Mouse (Mus musculus): ENCODE measurements around the gene Prkd3. TPM values are rescaled to one million over a fixed set of nuclear protein-coding genes. Genes with fewer than 3 reads are reported as not detected.

Gene Prkd3
- polyA plus RNA-seq, 1 experiment from 2014 or later: 33.8 TPM

DNA sequence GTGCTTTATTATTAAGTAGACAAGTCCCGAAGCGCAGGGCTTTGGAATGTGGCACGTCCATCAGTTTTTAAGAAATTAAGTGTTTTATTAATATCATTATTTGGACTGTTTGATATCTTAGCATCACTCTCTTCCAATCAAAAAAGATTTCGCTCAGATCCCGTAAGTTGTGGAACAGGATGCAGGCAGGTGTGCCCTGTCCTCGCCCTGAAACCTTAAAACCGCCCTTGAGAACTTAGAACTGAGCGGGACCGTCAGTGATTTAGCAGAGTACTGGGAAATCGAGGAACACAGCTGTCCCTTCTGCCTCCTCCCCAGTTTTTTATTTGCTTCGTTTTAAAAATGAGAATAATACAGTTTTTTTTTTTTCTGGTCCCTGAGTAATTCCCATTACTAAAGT lies 103.7 kb downstream of the Prkd3 start:
- peaks cover 30% of the 10 kb centered on the region for H3K36me3 ChIP-seq (ENCODE audit: poor library complexity, severe bottlenecking)
- peak overlapping the region; percentile 77 for H3K4me2 ChIP-seq
- H3K4me1 ChIP-seq: peaks cover 20% of the 10 kb centered on the region
- no peaks in the 10 kb centered on the region for H3K9me3 ChIP-seq (replicated peaks)
- H3K27ac ChIP-seq: peak overlapping the region; percentile 75
- no peaks in the 10 kb centered on the region for H3K27me3 ChIP-seq
- peak overlapping the region; percentile 65 for H3K4me3 ChIP-seq
- H3K9ac ChIP-seq: peak overlapping the region; percentile 78
- WGBS: 3% methylated on average over 11 of the region's 11 CpGs
- ATAC-seq: peak; percentile 19

DNA sequence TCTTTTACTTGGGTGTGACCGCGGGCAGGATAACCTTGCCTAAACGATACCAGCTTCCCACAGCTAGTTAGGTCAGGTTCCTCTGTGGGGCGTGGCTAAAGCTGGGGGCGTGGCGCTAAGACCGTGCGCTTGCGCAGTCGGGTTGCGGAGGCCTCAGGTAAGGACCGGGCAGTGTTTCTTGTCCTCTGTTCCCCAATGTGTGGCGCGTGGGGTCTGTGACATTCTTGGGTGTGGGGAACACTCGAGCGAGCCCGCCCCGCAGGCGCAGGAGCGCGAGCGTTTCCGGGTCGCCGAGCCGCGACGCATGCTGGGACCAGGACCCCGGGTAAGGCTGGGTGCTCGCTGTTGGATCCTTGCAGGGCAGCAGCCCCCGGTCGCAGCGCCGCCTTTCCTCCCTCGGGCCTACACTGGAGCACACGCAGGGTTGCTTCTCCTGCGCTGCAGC lies 104.2 kb downstream of the Prkd3 start, which contains the start of gene Cebpzos:
Gene Cebpzos, plus strand, starts transcription at position 132 of the 445 bp plus-strand sequence.
- H3K27ac ChIP-seq: peak within 1 kb of the TSS; percentile 75
- H3K36me3 ChIP-seq (ENCODE audit: poor library complexity, severe bottlenecking): peaks cover 25% of the 10 kb centered on the region
- H3K9me3 ChIP-seq (replicated peaks): no peaks in the 10 kb centered on the region
- H3K4me3 ChIP-seq: peak within 1 kb of the TSS; percentile 65
- WGBS: under 1% methylated on average over 37 of the region's 37 CpGs
- H3K27me3 ChIP-seq: no peaks in the 10 kb centered on the region
- H3K4me1 ChIP-seq: peaks cover 20% of the 10 kb centered on the region
- ATAC-seq: peak; percentile 93
- H3K4me2 ChIP-seq: peak within 1 kb of the TSS; percentile 77
- peak within 1 kb of the TSS; percentile 78 for H3K9ac ChIP-seq

DNA sequence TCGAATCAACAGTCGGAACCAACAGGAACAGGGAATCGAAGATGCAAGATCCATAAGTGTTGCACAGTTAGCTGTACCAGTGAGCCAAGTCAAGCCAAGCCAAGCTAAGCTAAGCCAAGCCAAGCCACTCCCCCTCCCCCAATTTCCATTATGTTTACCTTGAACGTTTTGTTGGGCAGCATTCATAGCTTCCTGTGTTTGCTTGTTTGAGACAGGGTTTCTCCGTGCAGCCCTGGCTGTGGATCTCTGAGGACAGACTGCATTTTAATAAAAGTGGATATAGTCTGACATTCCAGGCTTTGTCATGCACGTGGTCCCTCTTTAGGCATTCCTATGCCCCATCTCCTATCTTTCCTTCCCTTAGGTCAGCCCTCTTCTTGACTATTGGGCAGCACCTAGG lies 104.8 kb downstream of the Prkd3 start:
- Histone ChIP-seq H3K27ac (peak overlapping the region; percentile 75; the same call in 1 of the 2 replicates), H3K4me1 (peaks cover 20% of the 10 kb centered on the region), H3K27me3 (no peaks in the 10 kb centered on the region), H3K4me3 (peak overlapping the region; percentile 65), H3K36me3 (ENCODE audit: poor library complexity, severe bottlenecking) (peaks cover 20% of the 10 kb centered on the region), H3K9ac (peak overlapping the region; percentile 78), H3K9me3 (replicated peaks) (no peaks in the 10 kb centered on the region), H3K4me2 (peak overlapping the region; percentile 77)
- 51% methylated on average over 6 of the region's 6 CpGs for WGBS
- peak; percentile 42 for ATAC-seq

DNA sequence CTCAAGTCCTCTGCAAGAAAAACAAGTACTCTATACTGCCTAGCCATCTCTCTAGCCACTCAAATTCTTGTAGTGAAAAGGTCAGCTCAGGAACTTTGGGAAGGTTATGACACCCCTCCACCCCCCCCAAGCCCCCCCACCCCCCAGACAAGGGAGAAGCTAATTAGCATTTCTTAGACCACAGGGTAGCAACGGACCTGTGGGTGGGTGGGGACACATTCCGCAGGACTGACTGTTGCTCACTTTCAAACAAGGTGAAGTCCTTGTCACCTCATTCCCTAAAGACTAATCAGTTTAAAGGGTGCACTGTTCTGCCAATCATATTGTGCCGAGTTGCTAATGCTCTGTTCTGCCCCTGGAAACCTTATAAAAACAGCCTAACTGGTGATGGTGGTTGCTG lies 106.7 kb downstream of the Prkd3 start:
- WGBS: 70% methylated on average over 3 of the region's 3 CpGs
- Histone ChIP-seq H3K4me3 (no peak overlapping the region), H3K4me1 (peaks cover 20% of the 10 kb centered on the region), H3K9me3 (replicated peaks) (no peaks in the 10 kb centered on the region), H3K27ac (no peak overlapping the region), H3K36me3 (ENCODE audit: poor library complexity, severe bottlenecking) (peaks cover 6% of the 10 kb centered on the region), H3K27me3 (no peaks in the 10 kb centered on the region), H3K9ac (no peak overlapping the region), H3K4me2 (no peak overlapping the region)
- ATAC-seq: no peak

DNA sequence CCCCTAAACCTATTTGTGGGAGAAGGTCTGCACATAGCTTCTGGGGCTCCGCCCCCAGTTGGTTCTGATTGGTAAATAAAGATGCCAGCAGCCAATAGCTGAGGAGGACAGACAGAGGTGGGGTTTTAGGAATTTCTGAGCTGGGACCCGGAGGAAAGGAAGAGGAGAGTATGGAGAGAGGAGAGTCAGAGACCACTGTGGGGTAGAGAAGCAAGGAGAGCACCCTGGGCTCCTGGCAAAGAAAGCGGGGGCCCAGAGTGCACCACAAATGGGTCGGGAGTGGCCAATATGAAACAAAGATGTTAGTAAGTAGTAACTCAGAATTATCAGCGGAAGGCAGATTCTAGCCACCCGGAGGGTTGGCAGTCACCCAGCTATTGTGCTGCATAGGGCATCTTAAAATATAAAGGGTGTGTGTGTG lies 107.7 kb downstream of the Prkd3 start:
- peak overlapping the region; percentile 28; the same call in 1 of the 2 replicates for H3K9ac ChIP-seq
- peaks cover 17% of the 10 kb centered on the region for H3K4me1 ChIP-seq
- H3K4me3 ChIP-seq: peak overlapping the region; percentile 33
- no peaks in the 10 kb centered on the region for H3K36me3 ChIP-seq (ENCODE audit: poor library complexity, severe bottlenecking)
- ATAC-seq: peak; percentile 69
- H3K27me3 ChIP-seq: no peaks in the 10 kb centered on the region
- 33% methylated on average over 6 of the region's 6 CpGs for WGBS
- H3K27ac ChIP-seq: no peak overlapping the region
- H3K9me3 ChIP-seq (replicated peaks): no peaks in the 10 kb centered on the region
- H3K4me2 ChIP-seq: peak overlapping the region; percentile 56

DNA sequence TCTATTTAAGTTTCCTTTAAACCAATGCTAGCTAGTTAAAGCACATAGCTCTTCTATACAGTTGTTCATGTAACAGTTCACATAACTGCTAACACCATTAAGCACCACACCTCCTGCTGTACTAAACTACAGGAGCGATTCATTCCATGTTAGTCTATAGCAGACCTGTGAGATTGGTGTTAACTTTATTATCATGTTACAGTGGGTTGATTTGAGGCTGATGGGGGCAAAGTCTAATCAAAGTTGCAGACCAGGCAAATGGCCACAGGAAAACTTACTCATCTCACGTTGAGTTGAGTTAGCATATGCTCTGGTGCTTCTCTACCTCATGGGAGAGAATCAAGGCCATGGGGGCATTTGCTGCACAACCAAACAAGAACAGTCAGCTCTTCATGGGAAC lies 111.2 kb downstream of the Prkd3 start:
- H3K36me3 ChIP-seq (ENCODE audit: poor library complexity, severe bottlenecking): no peaks in the 10 kb centered on the region
- H3K27ac ChIP-seq: no peak overlapping the region
- no peaks in the 10 kb centered on the region for H3K27me3 ChIP-seq
- no peak overlapping the region for H3K4me2 ChIP-seq
- no peak overlapping the region for H3K9ac ChIP-seq
- ATAC-seq: no peak
- H3K4me3 ChIP-seq: no peak overlapping the region
- no peaks in the 10 kb centered on the region for H3K9me3 ChIP-seq (replicated peaks)
- 81% methylated on average over 2 of the region's 2 CpGs for WGBS
- no peaks in the 10 kb centered on the region for H3K4me1 ChIP-seq

DNA sequence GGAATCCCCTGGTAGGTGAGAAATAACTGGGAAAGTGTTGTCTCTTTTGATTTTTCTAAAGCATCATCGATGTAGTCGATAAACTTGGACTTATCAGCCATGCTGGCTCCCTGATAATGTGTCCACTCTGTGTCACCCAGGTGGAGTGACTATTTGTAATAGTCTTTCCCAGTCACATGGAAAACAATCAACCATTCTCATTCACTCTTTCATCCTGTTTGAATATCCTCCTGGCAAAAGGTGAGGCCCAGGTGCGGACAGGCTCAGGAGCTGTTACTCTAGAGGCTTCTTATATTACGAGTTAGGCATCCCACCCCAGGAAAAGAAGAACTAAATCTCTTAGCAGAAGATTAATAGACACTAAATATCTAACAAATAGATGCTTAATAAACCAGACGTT lies 113.7 kb downstream of the Prkd3 start, which contains the start of gene Sult6b1:
Gene Sult6b1, minus strand, starts transcription at position 101 of the 400 bp plus-strand sequence.
- no peak within 1 kb of the TSS for H3K4me2 ChIP-seq
- no peaks in the 10 kb centered on the region for H3K27me3 ChIP-seq
- ATAC-seq: no peak
- H3K4me1 ChIP-seq: no peaks in the 10 kb centered on the region
- no peaks in the 10 kb centered on the region for H3K36me3 ChIP-seq (ENCODE audit: poor library complexity, severe bottlenecking)
- 87% methylated on average over 5 of the region's 5 CpGs for WGBS
- H3K9me3 ChIP-seq (replicated peaks): no peaks in the 10 kb centered on the region
- H3K4me3 ChIP-seq: no peak within 1 kb of the TSS
- no peak within 1 kb of the TSS for H3K27ac ChIP-seq
- no peak within 1 kb of the TSS for H3K9ac ChIP-seq

DNA sequence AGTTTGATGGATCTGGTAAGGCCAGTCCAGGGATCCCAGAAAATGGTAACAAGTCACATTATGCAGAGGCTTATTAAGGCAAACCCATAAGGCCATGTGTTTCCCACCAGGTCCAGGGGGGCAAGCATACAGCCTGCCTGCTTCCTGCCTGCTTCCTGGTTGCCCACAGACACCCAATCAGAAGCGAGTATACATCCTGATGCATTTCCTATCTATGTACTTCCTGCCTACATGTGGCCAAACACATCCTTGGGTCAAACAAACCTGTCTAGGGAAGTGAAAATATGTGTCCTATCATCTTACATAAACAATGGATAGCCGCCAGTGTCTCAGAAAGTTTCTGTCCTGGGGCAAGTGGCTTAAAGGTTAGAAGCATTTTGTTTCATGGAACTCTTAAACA lies 117.5 kb downstream of the Prkd3 start:
- no peak for ATAC-seq
- Histone ChIP-seq H3K9ac (no peak overlapping the region), H3K36me3 (ENCODE audit: poor library complexity, severe bottlenecking) (no peaks in the 10 kb centered on the region), H3K27ac (no peak overlapping the region), H3K9me3 (replicated peaks) (no peaks in the 10 kb centered on the region), H3K4me3 (no peak overlapping the region), H3K27me3 (no peaks in the 10 kb centered on the region), H3K4me2 (no peak overlapping the region), H3K4me1 (no peaks in the 10 kb centered on the region)
- 83% methylated on average over 2 of the region's 2 CpGs for WGBS

Other genes starting within 250 kb of the Prkd3 start
- 14.8 and 18.0 TPM in 2 replicates for gene Heatr5b, start 185.5 kb downstream of the Prkd3 start, polyA plus RNA-seq (2015; fragmentation: Nextera tagmentation; extraction: Ambion mirVana)
- gene Gpatch11, start 185.2 kb downstream of the Prkd3 start, polyA plus RNA-seq (2015; fragmentation: Nextera tagmentation; extraction: Ambion mirVana): 43.4 and 54.4 TPM in 2 replicates
- gene Eif2ak2, start 138.2 kb downstream of the Prkd3 start, polyA plus RNA-seq (2015; fragmentation: Nextera tagmentation; extraction: Ambion mirVana): 5.2 and 5.5 TPM in 2 replicates
- 0.14 TPM in 1 of 2 replicates, not detected in the other for gene Sult6b1, start 113.8 kb downstream of the Prkd3 start, polyA plus RNA-seq (2015; fragmentation: Nextera tagmentation; extraction: Ambion mirVana)
- 114 and 133 TPM in 2 replicates for gene Cebpzos, start 104.3 kb downstream of the Prkd3 start, polyA plus RNA-seq (2015; fragmentation: Nextera tagmentation; extraction: Ambion mirVana)
- 65.1 and 72.3 TPM in 2 replicates for gene Cebpz, start 83.8 kb downstream of the Prkd3 start, polyA plus RNA-seq (2015; fragmentation: Nextera tagmentation; extraction: Ambion mirVana)
- 53.8 and 59.1 TPM in 2 replicates for gene Ndufaf7, start 83.7 kb downstream of the Prkd3 start, polyA plus RNA-seq (2015; fragmentation: Nextera tagmentation; extraction: Ambion mirVana)
- 8.1 and 8.8 TPM in 2 replicates for gene Qpct, start 31.1 kb upstream of the Prkd3 start, polyA plus RNA-seq (2015; fragmentation: Nextera tagmentation; extraction: Ambion mirVana)

All from forebrain, embryonic 13.5 days (tissue).